Mouse (Mus musculus): ENCODE data around the gene Mroh8. TPM values are rescaled to one million over a fixed set of nuclear protein-coding genes. Genes with fewer than 3 reads are reported as not detected.
A peak's percentile ranks its signal among the peaks of the same experiment; 100 is the strongest.
"Not testable (repeated sequence)": the region's sequence is repeated elsewhere in the genome, so short reads cannot be mapped to it uniquely, and the experiment has no call there.

Gene Mroh8
- total and polyA plus RNA-seq, 3 experiments = 0.15 to 0.18 TPM; not detected in 1

DNA sequence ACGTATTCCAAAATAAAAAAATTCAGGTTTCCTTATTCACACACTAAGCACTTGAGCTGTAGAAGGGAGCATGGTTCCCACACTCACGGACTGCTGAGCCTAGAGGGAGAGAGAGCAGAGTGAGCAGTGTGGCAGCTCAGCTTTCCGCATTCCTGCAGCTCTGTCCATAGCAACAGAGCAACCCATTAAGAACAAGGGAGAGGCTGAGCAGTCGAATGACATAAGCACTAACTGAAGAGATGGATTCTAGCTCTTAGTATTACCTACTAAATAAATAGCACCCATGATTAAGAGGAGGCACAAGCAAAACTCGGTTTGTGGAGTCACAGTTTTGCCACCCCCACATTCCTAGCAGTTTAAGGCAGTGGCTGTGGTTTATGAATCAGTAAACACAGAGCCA, 109.2 kb downstream of the Mroh8 start:
- Histone ChIP-seq H3K9ac (ENCODE audit: control insufficient read depth, low read depth, low read length, poor library complexity, severe bottlenecking) (no peak overlapping the region), H3K27ac (ENCODE audit: control insufficient read depth, low read depth, low read length) (no peak overlapping the region), H3K4me3 (ENCODE audit: control insufficient read depth in 1 of 2, insufficient read depth in 1 of 2, low read depth in 2 of 2, low read length in 2 of 2) (no peak overlapping the region), H3K79me2 (ENCODE audit: control insufficient read depth, insufficient read depth, low read length, poor library complexity) (no peaks in the 10 kb centered on the region), H3K27me3 (ENCODE audit: control insufficient read depth in 1 of 2, insufficient read depth in 2 of 2, low read length in 2 of 2) (no peaks in the 10 kb centered on the region), H3K4me1 (ENCODE audit: control insufficient read depth in 1 of 2, insufficient read depth in 2 of 2, low read length in 2 of 2) (peaks cover 0 to 9% of the 10 kb centered on the region in 2 experiments; a peak in 3 of 4 replicates), H3K36me3 (ENCODE audit: control insufficient read depth in 1 of 2, insufficient read depth in 2 of 2, low read length in 2 of 2) (peaks cover 14 to 22% of the 10 kb centered on the region in 2 experiments), H3K9me3 (replicated peaks; ENCODE audit: insufficient read depth, low read length) (no peaks in the 10 kb centered on the region)
- TF ChIP-seq GABPA (IDR thresholded peaks at IDR 0.05; ENCODE audit: low read depth, low read length) (no peak), CHD2 (IDR thresholded peaks at IDR 0.05; ENCODE audit: low read length) (no peak), ETS1 (IDR thresholded peaks at IDR 0.05; ENCODE audit: low read depth, low read length) (no peak), MAX (IDR thresholded peaks at IDR 0.05; ENCODE audit: low read length) (no peak), POLR2AphosphoS2 (IDR thresholded peaks at IDR 0.05; ENCODE audit: low read length) (no peak), USF1 (IDR thresholded peaks at IDR 0.05; ENCODE audit: low read depth, low read length) (no peak), MAZ (IDR thresholded peaks at IDR 0.05; ENCODE audit: low read depth, low read length) (no peak), E2F4 (IDR thresholded peaks at IDR 0.05; ENCODE audit: borderline replicate concordance, low read depth, low read length) (no peak)
- DNase-seq (ENCODE audit: low read depth, low spot score) = peak; percentile 19

- no peak for TF ChIP-seq NELFE (IDR thresholded peaks at IDR 0.05; ENCODE audit: low read depth, low read length)
- no peak for TF ChIP-seq MAFK (IDR thresholded peaks at IDR 0.05; ENCODE audit: borderline replicate concordance, low read depth, low read length)
- no peak for TF ChIP-seq GABPA (IDR thresholded peaks at IDR 0.05; ENCODE audit: low read depth, low read length)
- no peak for TF ChIP-seq MAX (IDR thresholded peaks at IDR 0.05; ENCODE audit: low read length)
- no peak overlapping the region for H3K27ac ChIP-seq (ENCODE audit: control insufficient read depth, low read depth, low read length)
- H3K36me3 ChIP-seq (ENCODE audit: control insufficient read depth in 1 of 2, insufficient read depth in 2 of 2, low read length in 2 of 2) = peaks cover 12 to 14% of the 10 kb centered on the region in 2 experiments
- H3K9me3 ChIP-seq (replicated peaks; ENCODE audit: insufficient read depth, low read length) = no peaks in the 10 kb centered on the region
- no peaks in the 10 kb centered on the region for H3K27me3 ChIP-seq (ENCODE audit: control insufficient read depth in 1 of 2, insufficient read depth in 2 of 2, low read length in 2 of 2)
- H3K4me3 ChIP-seq (ENCODE audit: control insufficient read depth in 1 of 2, insufficient read depth in 1 of 2, low read depth in 2 of 2, low read length in 2 of 2) = no peak overlapping the region
- no peaks in the 10 kb centered on the region for H3K79me2 ChIP-seq (ENCODE audit: control insufficient read depth, insufficient read depth, low read length, poor library complexity)
- peaks cover 0 to 9% of the 10 kb centered on the region in 2 experiments; a peak in 3 of 4 replicates for H3K4me1 ChIP-seq (ENCODE audit: control insufficient read depth in 1 of 2, insufficient read depth in 2 of 2, low read length in 2 of 2)
- no peak overlapping the region for H3K9ac ChIP-seq (ENCODE audit: control insufficient read depth, low read depth, low read length, poor library complexity, severe bottlenecking)
- DNase-seq (ENCODE audit: low read depth, low spot score) = no peak
Observed at GRCm38 (mm10) chr2:157166371-157167080, 112.8 kb downstream of the Mroh8 start.

DNA sequence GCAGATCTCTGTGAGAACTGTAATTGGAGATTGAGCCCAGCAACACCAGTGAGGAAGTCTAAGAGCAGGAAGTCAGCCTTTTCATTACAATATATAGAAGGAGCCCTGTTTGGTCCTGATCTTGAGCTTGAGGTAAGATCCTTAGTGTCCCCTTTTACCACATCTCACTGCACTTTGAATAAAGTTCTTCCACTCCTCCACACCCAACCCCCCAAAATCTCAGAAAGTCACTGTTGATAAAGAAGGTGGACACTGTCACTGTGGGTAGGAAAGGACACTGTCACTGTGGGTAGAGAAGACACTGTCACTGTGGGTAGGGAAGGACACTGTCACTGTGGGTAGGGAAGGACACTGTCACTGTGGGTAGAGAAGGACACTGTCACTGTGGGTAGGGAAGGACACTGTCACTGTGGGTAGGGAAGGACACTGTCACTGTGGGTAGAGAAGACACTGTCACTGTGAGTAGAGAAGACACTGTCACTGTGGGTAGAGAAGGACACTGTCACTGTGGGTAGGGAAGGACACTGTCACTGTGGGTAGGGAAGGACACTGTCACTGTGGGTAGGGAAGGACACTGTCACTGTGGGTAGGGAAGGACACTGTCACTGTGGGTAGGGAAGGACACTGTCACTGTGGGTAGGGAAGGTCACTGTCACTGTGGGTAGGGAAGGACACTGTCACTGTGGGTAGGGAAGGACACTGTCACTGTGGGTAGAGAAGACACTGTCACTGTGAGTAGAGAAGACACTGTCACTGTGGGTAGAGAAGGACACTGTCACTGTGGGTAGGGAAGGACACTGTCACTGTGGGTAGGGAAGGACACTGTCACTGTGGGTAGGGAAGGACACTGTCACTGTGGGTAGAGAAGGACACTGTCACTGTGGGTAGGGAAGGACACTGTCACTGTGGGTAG, 113.8 kb downstream of the Mroh8 start:
- not testable (repeated sequence) for H3K9ac ChIP-seq (ENCODE audit: control insufficient read depth, low read depth, low read length, poor library complexity, severe bottlenecking); H3K4me1 ChIP-seq (ENCODE audit: control insufficient read depth in 1 of 2, insufficient read depth in 2 of 2, low read length in 2 of 2); H3K9me3 ChIP-seq (replicated peaks; ENCODE audit: insufficient read depth, low read length); H3K4me3 ChIP-seq (ENCODE audit: control insufficient read depth in 1 of 2, insufficient read depth in 1 of 2, low read depth in 2 of 2, low read length in 2 of 2); H3K79me2 ChIP-seq (ENCODE audit: control insufficient read depth, insufficient read depth, low read length, poor library complexity); H3K27ac ChIP-seq (ENCODE audit: control insufficient read depth, low read depth, low read length); H3K27me3 ChIP-seq (ENCODE audit: control insufficient read depth in 1 of 2, insufficient read depth in 2 of 2, low read length in 2 of 2); DNase-seq (ENCODE audit: low read depth, low spot score)
- peaks cover 14 to 15% of the 10 kb centered on the region in 2 experiments for H3K36me3 ChIP-seq (ENCODE audit: control insufficient read depth in 1 of 2, insufficient read depth in 2 of 2, low read length in 2 of 2)
